Mouse (Mus musculus): ENCODE measurements at regions not wholly inside any gene's neighbourhood (a gene's known extent, or its start where the extent isn't known, plus 50 kb on each side); places are given as distances from the start of the nearest gene placed in this dataset.
"Not testable (repeated sequence)": the region's sequence is repeated elsewhere in the genome, so short reads cannot be mapped to it uniquely, and the experiment has no call there.

DNA sequence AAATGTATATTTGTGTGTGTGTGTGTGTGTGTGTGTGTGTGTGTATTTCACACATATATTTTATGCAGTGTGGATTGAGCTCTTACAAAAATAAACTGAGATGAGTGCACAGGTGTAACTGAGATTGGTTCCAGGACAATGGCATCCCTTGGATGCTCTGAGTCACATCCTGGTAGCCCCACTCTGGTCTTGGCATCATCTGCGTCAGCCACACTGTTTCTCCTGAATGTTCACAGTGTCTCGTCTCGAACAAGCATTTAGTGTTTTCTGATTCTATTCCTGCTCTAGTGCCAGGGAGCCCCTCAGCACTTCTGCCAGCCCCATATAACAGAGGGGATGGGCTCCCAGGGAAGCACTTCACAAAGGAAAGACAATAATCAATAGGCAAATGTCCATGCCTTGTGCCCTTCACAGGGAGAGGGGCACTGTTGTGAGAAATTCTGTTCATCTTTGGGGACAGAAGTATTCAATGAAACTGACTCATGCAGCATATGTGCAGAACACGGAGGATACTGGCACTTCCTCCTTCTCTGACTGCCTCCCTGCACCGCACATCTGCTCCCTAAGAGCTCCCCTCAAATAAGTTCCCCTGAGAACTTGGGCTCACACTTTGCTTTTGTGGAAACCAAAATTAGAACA lies 536.2 kb downstream of the Pdcd6ip start:
- DNase-seq (ENCODE audit: low read depth): no peak

DNA sequence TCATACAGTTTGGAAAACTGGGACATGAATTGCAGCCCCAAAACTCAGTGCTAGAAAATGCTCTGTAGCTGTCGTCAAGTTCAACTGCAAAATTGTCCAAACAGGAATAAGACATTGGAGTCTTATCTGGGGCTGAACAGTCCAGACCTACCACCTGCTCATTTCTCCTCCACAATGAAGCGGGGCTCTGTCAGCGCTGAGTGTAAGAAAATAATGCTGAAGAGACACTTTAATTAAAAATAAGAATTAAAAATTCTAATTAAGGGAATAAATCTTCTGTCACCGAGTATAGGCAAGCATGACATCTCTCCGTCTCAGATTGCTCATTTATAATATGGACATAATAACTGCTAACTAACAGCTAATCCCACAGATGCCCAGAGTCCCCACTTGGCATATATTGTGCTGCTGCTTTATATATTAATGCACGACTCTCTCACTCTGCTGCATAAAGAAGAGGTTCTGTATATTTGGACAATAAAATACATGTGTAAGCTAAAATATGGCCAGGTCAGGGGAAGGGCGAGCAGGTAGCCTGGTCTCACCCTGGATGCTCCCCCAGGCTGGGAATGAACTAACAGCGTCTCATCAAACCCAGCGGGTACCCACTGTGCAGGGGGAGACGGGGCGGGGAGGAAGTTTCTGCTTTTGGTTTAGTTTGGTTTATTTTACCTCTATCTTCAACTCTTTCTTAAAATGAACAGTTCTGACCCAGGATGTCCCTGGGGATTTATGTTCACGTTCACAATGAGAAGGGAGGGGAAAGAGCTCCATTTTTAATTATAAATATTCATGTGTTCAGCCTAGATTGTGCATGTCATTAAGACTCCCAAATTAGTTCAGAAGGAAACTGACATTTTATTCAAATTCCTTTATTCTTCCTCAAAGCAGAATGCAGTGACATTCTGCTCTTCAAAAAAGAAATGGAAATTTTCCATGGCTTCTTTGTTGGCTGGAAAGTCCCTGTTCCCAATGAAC lies 544.9 kb downstream of the Pdcd6ip start:
- DNase-seq (ENCODE audit: low read depth): no peak

DNA sequence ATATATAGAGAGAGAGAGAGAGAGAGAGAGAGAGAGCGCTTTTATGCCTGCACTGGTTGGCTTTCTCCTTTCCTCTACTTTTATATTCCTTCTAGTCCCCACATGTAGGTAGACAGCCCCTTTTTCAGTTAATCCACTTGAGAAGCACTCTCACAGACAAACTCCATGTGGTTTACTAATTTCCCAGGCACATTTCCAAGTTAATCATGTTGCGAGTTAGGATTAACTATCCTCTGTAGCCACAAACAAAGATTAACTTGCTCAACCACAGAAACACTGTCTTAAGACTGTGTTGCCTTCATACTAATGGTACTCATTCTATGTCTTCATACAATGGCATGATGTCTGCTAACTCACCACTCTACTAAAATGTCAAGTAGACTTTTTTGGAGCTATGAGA lies 548.0 kb downstream of the Pdcd6ip start:
- DNase-seq (ENCODE audit: low read depth): no peak

DNA sequence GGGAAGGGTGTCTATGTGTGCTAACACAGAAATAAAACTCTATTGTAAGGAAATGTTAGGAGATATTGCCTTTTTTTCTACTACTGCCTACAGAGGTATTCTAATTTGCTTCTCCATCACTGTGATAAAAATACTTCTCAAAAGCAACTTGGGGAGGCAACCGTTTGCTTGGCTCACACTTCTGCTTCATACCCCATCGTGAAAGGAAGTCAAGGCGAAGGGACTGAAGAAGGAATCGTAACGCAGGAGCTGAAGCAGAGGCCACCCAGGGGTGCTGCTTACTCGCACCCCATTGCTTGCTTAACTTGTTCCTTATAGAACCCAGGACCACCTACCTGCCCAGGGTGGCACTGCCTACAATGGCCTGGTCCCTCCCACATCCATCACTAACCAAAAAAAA lies 550.0 kb downstream of the Pdcd6ip start:
- DNase-seq (ENCODE audit: low read depth): no peak

DNA sequence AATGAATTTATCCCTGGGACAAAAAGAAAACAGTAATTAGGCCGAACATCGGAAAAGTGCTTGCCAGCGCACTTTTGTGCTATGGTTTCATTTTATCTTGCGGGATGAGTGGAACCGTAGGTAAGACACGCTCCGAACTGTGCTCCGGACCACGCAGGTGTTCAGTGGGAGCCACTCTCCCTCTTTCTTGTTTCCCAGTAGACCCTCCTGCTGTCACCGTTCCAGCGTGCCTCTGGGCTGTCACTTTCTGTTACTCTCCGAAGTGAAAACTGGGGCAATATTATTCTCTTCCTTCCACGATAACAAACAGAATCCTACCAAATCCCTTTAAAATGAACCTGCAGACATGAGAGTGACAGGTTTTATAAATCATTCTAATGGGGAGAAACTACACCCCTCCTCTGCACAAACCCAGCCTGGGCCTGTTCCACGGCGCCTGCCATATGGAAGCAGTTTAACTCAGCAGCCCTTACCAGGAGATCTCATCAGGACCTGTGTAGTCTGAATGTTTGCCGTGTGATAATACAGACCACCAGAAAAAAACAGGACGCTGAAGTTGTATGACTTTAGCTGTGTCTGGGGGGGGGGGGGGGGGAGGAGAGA lies 550.5 kb downstream of the Pdcd6ip start:
- DNase-seq (ENCODE audit: low read depth): no peak

DNA sequence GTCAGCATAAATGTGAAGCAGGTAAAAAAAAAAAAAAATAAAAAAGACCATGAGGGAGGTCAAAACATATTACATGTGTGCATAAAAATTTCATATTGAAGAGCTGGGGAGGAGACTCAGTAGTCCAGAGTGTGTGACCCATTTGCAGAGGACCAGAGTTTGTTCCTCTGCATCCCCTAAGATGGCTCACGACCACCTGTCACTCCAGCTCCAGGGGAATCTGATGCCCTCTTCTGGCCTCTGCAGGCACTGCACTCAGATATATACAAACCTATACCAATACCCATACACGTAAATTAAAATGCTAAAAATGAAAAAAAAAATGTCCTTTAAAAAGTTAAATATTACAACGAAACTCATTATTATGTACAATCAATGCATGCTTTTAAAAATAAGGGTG lies 551.4 kb downstream of the Pdcd6ip start:
- no peak for DNase-seq (ENCODE audit: low read depth)

DNA sequence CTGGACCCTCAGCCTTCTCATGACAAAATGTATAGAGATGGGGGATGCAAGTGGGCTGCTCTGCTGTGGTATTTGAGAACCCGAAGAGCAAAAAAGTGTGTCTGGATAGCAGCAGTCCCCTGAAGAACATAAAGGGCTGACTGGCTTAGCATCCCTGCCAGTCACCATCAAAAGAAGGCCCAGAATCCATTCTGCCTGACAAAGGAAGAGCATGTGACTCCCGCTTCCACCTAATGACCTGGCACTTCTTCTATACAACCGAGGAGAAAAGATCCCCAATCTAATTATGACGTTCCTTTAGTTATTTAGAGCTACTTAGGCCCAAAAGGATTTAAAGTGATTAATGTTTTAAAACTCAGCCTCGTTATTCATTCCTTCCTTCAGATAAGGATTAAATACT lies 559.0 kb downstream of the Pdcd6ip start:
- no peak for DNase-seq (ENCODE audit: low read depth)

DNA sequence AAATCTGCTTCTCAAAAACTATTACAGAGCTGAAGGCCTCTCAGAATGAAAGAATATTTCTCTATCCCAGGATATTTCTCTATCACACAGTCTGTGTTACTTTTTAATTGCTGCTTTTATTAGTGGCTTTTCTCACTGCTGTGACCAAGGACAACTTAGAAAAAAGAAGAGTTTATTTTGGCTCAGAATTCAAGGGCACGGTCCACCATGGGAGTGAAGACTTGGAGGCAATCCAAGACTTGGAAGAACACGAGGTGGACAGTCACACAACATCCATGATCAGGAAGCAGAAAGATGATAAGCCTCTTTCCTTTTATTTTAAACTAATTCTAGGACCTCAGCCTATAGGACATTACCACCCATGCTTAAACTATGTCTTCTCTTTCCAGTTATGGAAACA lies 561.5 kb downstream of the Pdcd6ip start:
- DNase-seq (ENCODE audit: low read depth): no peak

DNA sequence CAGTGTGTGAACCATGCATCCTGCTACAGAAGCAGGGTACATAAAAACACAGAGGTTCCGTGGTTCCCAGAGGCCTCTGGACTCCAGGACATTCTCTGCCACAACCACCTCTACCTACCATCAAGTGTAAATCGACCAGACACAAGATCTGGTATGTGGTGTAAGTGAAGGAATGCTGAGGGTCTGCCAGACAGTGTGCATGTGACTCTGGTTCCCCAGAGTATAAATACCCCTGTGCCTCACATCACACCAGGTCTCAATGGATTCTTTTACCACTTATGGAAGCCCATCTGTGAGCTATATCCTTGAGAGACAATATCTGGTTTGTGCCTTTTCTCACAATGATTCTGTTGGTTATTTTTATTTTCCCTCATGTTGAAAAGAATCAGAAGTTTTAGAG lies 563.0 kb downstream of the Pdcd6ip start:
- DNase-seq (ENCODE audit: low read depth): no peak

DNA sequence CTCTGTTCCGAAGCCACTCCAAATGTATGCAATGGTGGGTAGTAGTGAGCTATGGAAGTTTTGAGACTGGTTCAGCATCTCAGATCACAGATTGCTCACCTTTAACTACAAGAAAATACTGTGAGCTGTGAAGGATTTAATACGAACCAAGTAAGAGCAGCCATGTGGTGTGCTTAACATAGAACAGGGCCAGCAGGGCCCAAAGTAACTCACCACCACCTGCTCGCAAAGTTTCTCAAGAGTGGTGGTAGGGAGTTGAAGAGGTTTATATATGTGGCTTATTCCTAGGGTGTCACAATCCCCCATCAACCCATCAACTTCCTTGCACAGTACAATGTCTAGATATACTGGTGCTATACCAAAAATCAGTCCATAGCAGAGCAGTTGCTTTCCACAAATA lies 573.4 kb downstream of the Pdcd6ip start:
- no peak for DNase-seq (ENCODE audit: low read depth)

DNA sequence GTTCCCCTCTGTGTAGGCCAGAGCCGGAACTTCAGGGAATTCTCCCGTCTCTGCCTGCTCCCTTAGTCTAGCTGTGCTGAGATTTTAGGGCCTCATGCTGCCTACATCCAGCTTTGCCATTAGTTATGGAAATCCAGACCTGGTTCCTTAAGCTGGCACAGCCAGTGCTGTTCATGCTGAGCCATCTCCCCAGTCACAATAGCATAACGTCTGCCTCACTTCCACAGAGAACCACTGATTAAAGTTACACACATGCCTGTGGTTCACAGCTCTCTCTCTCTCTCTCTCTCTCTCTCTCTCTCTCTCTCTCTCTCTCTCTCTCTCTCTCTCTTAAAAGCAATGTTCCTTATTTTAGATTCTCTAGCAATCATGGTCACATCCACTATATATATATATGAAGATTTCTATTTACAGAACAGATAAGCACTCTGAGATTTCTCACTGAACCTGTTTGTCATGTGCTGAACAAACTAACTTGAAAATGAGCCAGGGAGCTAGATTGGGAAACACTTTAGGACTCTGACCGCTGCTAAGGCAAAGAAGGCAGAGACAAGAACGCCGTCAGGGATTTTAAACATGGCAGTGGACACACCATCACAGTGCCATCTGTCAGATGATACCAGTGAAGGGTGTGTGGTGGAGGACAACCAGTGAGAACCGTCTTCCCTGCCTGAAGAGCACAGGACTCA lies 584.9 kb downstream of the Pdcd6ip start:
- DNase-seq (ENCODE audit: low read depth): no peak

DNA sequence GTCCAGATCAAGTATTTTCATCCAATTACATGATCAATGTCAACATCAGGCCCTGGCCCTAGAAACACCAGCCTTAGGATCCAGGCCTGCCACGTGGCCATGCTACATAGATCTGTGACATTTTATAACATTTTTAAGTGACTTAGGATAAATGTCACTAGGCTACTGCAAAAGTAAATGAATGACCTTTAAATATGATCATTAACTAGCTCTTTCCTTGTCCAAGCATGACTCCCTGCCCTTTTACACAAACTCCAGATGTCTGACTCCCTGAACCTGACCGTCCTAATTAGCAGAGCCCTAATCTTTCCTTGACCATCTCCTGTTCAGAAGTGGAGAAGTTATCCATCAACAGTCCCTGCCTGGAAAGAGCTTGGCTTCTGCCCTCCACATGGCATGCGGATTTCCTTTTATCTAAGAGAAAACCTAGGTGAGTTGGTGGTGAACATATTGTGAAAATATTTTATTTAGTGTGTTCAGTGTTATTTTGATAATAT lies 585.8 kb downstream of the Pdcd6ip start:
- DNase-seq (ENCODE audit: low read depth): no peak

DNA sequence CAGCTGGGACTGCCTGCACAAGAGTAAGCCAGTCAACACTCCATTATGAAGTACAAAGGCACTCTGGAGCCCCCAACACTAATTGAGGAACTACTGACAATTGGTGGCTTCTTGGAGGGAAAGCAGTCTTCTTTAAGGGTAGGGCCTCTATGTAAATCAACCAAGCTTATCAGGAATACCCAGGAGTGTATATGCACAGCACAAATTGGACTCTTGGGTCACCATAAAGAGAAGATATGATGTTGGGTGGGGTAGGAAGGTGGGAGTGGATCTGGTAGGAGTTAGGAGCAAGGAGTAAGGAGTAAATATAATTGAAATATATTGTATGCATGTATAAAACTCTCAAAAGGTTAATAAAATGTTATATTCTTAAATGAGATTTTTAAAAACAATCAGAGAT lies 587.7 kb downstream of the Pdcd6ip start:
- no peak for DNase-seq (ENCODE audit: low read depth)

DNA sequence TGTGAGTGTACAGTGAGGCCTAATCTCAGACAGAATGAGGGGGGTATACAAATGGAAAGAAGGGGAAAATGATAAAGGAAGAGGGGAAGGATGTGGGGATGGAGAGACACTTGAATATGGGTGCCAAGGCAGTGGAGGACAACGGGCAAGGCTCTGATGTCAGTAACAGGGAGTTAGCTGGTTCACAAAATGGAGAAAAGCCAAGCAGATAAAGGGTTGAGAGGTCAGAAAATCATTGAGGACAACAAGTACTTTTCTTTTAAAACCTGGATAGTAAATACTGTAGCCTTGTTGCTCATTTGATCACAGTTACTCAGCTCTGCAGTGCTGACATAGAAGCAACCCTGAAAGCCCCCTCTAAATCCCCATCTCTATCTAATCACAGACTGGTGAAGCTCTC lies 588.3 kb downstream of the Pdcd6ip start:
- DNase-seq (ENCODE audit: low read depth): no peak

DNA sequence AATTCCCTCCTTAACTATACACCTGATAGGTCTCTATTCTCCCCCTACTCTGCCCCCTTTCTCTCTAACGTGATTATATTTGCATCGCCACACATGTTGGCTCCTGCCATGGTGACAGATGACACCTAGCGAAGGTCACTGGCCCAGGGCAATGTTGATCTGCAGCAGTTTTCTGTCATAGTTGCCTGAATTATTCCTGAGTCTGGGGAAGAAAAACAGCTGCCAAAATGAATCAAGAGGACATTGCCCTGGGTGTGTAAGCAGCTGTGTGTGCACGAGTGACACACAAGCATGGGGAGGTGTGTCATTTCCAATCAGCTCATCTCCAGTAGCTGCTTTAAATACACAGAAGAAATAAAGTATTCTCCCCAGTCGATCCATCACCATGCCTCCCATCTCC lies 592.5 kb downstream of the Pdcd6ip start:
- no peak for DNase-seq (ENCODE audit: low read depth)

DNA sequence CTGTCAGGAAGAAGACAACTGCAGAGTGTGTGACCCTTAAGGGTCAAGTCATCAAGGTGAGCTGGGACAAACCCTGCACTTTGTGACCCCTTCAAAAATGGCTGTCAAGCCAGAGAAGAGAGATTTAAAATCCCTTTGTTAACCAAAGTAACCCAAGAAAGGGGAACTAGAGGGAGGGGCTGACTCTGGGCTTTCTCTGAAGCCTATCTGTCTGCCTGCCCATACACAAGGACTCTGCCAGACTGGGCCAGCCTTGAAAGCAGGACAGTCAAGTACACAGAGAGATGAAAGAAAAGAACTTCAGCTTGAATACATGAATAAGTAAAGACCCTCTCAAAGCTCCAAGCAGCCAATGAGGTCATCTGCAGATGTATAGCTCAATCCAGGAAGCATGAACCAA lies 595.3 kb downstream of the Pdcd6ip start:
- DNase-seq (ENCODE audit: low read depth): no peak

DNA sequence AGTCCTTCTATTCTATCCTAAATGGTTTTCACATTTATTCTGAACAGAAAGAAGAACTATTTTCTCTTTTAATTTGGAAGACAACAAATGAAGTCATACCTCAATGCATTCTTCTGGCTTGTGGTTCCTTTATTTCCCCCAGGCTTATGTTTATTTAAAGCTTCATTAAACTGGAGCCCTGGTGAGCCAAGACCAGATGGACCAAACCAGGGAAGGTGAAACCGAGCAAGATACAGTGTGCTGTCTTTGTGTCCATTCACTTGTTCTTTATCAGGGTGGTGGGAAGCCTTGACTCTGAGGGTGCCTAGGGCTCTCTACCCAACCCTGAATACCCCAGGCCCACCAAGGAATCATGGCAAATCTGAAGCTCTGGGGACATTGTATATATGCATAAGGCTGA lies 606.3 kb downstream of the Pdcd6ip start:
- no peak for DNase-seq (ENCODE audit: low read depth)

DNA sequence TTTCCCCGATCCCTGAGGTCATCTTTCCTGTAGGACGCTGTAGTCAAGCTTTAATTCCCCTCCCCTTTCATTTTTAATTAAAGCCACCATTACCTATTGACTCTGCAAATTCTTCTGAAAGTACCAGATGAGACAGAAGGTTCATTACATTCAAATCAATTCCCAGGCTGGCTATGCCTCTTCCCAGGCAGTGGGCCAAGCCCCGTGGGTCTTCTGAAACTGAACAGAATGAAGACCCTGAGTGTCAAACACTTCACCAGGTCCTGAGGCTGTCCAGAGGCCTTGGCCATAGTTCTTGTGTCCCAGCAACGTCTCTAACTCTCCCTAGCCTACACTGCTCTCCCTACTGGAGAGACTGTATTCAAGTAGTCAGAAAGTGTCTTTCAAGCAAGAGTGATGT lies 607.4 kb downstream of the Pdcd6ip start:
- no peak for DNase-seq (ENCODE audit: low read depth)

DNA sequence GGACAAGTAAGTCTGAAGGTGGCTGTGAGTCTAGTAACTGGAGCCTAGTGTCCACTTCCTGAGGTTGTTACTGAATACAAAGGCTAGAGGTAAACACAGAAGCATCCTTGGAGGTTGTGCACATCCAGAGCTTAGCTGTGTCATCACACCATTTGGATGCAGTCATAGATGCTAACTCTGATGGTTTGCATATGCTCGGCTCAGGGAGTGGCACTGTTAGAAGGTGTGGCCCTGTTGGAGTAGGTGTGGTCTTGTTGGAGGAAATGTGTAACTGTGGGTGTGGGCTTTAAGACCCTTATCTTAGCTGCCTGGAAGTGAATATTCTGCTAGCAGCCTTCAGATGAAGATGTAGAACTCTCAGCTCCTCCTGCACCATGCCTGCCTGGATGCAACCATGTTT lies 612.6 kb downstream of the Pdcd6ip start:
- DNase-seq (ENCODE audit: low read depth): not testable (repeated sequence)

DNA sequence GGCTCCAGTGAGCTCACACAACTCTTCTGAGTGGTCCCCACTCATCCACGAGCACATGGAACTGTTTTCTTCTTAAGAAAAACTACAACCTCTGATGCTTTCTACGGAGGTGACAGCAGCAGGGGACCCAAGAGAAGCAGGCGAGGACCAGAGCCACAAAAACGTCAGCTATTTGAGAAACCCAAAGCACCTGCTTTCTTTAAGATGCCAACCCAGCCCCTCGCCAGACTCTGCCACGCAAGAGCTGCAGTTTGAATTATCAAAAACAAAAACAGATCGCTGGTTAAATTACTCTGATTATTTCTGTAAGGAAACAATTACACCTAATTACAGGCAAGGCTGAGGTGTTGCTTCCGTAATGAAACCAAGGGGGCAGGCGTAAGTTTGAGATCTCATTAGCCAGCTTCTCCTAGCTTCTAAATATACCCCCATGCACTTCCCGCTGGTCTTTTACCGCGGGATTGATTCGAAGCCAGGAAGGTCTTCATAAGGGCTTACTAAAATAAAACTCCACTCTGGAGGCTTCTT lies 614.1 kb downstream of the Pdcd6ip start:
- DNase-seq (ENCODE audit: low read depth): no peak

DNA sequence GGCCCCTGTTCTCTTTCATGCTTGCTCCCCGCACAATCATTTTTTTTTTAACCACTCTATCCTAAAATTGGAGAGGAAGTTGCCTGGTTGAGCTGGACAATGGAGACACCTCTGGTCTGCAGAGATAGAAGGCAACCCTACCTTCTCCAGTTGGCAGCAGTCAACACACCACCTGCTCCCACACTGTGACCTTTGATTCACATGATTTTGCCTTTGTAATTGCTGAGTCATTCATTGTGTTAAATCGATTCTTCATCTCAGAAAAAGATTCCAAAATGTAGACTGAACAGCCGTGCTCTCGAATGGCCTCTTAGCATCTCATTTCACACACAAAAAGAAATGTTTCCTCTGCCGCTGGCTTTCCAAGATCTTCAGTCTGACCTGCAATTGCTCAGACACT lies 616.2 kb downstream of the Pdcd6ip start:
- no peak for DNase-seq (ENCODE audit: low read depth)

DNA sequence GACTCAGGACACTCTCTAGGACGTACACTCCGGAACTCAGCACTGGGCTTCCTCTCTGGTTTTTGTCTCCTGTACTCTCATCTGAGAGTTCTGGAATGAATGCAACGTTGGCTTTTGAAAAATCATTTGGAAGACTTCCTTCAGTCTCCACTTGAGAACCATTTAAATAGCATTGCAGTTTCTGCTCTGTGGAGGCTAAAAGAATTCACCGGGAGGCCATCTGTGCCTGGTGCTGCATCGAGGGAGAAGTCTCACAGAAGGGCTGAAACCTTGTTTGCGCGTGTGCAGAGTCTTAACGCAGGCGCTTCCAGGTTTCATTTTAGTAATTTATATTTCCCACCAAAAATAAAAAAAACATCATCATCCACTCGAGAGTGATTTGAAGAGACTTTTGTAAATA lies 620.3 kb downstream of the Pdcd6ip start:
- no peak for DNase-seq (ENCODE audit: low read depth)
